Mouse (Mus musculus) embryonic fibroblast, embryonic 13.5 days (primary cell): ENCODE data around the gene Rccd1.

Source experiments
- CTCF ChIP-seq: IDR thresholded peaks from 2 replicates; pipeline ENCODE4 v1.5.1; 2011; ENCODE audit warnings: mild to moderate bottlenecking, control low read depth, low read length, moderate library complexity, borderline replicate concordance; ENCODE audit not compliant: insufficient read depth
- POLR2A ChIP-seq: IDR thresholded peaks from 2 replicates; pipeline ENCODE4 v1.6.1; 2011; ENCODE audit warnings: low read depth, mild to moderate bottlenecking, control low read depth, low read length, moderate library complexity

DNA sequence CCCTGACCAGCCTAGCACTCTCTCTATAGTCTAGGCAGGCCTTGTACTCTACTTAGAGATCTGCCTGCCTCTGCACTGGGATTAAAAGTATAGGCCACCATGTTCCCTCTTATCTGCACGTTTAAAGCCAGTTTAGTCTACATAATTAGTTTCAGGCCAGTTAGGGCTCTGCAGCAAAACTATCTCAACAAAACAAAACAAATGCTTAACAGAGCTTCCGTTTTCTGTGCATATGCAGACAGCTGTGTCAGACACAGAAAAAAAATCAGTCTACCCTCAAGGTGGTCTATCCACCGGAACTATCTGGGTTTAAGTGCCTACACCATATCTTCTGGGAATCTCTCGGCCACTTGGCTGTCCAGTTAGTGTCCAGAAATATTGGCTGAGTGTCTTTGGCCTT, 49.1 kb upstream of the Rccd1 start:
- TF ChIP-seq CTCF (no peak), POLR2A (no peak)
